Mouse (Mus musculus) activated CD4-positive, CD25-positive, alpha-beta regulatory T cell, adult 4 months (primary cell): ENCODE results near the gene Ndufa12. TPM values are rescaled to one million over a fixed set of nuclear protein-coding genes. Genes with fewer than 3 reads are reported as not detected.

ENCODE experiments used
- ATAC-seq: one replicate; pipeline ENCODE4 v1.8.0; 2017
- polyA plus RNA-seq, 2 experiments: library from polyadenylated mRNA; unstranded; fragments of 100-300 nt; shearing (Covaris generic); gene quantifications; one replicate each; pipeline ENCODE4 v1.2.1; 2017

Gene Ndufa12
- polyA plus RNA-seq, 2 experiments from 2014 or later, result 126 to 201 TPM

GRCm38 (mm10) chr10:94230172-94230981, 31.9 kb downstream of the Ndufa12 start:
- ATAC-seq, result no peak

GRCm38 (mm10) chr10:94231025-94231424, 32.5 kb downstream of the Ndufa12 start:
- ATAC-seq, result no peak

GRCm38 (mm10) chr10:94235200-94235599, 36.7 kb downstream of the Ndufa12 start:
- ATAC-seq, result no peak

- ATAC-seq, result no peak
Observed at GRCm38 (mm10) chr10:94241346-94241745, 42.8 kb downstream of the Ndufa12 start.

- ATAC-seq, result no peak
Observed at GRCm38 (mm10) chr10:94247748-94248349, 49.3 kb downstream of the Ndufa12 start.

GRCm38 (mm10) chr10:94249575-94250456, 51.3 kb downstream of the Ndufa12 start:
- no peak for ATAC-seq

- ATAC-seq, result no peak
Observed at GRCm38 (mm10) chr10:94253260-94253807, 54.8 kb downstream of the Ndufa12 start.

GRCm38 (mm10) chr10:94254766-94255165, 56.2 kb downstream of the Ndufa12 start:
- ATAC-seq, result no peak

- ATAC-seq, result no peak
Observed at GRCm38 (mm10) chr10:94255744-94256143, 57.2 kb downstream of the Ndufa12 start.

- no peak for ATAC-seq
Observed at GRCm38 (mm10) chr10:94256518-94256917, 58.0 kb downstream of the Ndufa12 start.

GRCm38 (mm10) chr10:94260544-94260943, 62.0 kb downstream of the Ndufa12 start:
- ATAC-seq, result no peak

- ATAC-seq, result no peak
Observed at GRCm38 (mm10) chr10:94262646-94263045, 64.1 kb downstream of the Ndufa12 start.

GRCm38 (mm10) chr10:94263211-94263610, 64.7 kb downstream of the Ndufa12 start:
- no peak for ATAC-seq

GRCm38 (mm10) chr10:94265656-94266542, 67.4 kb downstream of the Ndufa12 start:
- ATAC-seq, result no peak

Other genes with a start within 250 kb of the Ndufa12 start
- 10 to 100 TPM in 1 of 2 experiments, 1 to 10 TPM in 1; 6.1 to 15.1 TPM for gene Vezt, start 162.9 kb upstream of the Ndufa12 start, polyA plus RNA-seq
- 1 to 10 TPM; 1.1 to 1.2 TPM for gene Fgd6, start 162.7 kb upstream of the Ndufa12 start, polyA plus RNA-seq
- gene Nr2c1, start 50.7 kb upstream of the Ndufa12 start, polyA plus RNA-seq, result 1 to 10 TPM; 2.2 to 3.8 TPM
- gene Gm4792, start 100.0 kb downstream of the Ndufa12 start, polyA plus RNA-seq, result not detected
- gene Tmcc3, start 113.2 kb downstream of the Ndufa12 start, polyA plus RNA-seq, result 1 to 10 TPM in 1 of 2 experiments, under 1 TPM in 1; 0.44 to 1.8 TPM